Mouse (Mus musculus): Measurements from ENCODE around the gene Col27a1.

DNA sequence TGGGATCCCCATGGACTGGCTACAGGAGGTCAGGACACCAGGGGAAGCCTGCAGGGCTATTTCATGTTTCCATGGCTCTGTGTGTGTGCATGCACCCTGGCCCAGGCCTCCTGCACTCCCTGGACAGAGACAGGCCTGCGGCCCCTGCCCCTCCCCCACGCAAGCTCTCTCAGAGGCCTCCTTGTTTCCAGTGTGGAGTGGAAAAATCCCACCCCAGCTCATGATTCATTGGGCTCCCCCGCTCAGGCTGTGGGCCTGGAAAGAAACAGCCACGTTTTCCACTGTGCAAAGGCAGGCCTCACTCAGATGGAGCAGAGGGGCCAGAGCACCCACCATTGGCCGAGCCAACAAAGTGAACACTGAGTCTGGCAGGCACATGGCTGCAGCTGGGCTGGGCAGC lies 15.1 kb downstream of the Col27a1 start:
- no peak for TF ChIP-seq CTCF (IDR thresholded peaks at IDR 0.05; ENCODE audit: low read depth)
- no peak for TF ChIP-seq EP300 (IDR thresholded peaks at IDR 0.05; ENCODE audit: low read depth)

Data from heart, postnatal 0 days (tissue).